Mouse (Mus musculus): ENCODE measurements at regions not wholly inside any gene's neighbourhood (a gene's known extent, or its start where the extent isn't known, plus 50 kb on each side); places are given as distances from the start of the nearest gene placed in this dataset.

- DNase-seq (ENCODE audit: low read depth, low spot score): peak; percentile 72
These were observed 657.2 kb downstream of the Cdk5rap2 start for GRCm38 (mm10) chr4:69753086-69753485.

- peak; percentile 68 for DNase-seq (ENCODE audit: low read depth, low spot score)
These were observed 670.3 kb downstream of the Cdk5rap2 start for GRCm38 (mm10) chr4:69739833-69740510.
